Mouse (Mus musculus): Measurements from ENCODE around the gene Grm4. TPM values are rescaled to one million over a fixed set of nuclear protein-coding genes. Genes with fewer than 3 reads are reported as not detected.

Gene Grm4
- polyA plus RNA-seq, 1 experiment, result 310 TPM

DNA sequence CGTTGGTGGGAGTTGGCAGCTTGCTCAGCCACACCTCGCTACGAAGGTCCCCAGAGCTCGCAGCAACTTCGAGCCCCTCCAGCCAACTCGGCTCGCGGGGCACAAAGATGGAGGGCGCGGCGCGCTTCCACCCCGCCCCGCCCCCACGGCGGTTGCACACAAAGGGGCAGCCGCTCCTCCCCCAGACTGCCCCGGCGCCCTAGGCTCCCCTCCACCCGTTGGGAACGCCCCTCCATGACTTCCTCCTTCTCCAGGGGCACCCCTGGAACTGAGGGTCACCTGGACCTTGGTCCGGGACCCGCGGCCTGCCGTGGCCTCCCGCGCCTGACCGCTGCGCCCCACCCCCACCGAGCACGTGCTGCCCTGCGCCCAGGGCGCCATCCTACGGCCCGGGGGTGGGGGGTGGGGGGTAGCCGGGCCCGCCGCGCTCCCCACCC is 33.9 kb upstream of the Grm4 start:
- TF ChIP-seq CTCF (IDR thresholded peaks at IDR 0.05; ENCODE audit: borderline replicate concordance, insufficient read depth, low read depth, low read length), result no peak
- TF ChIP-seq POLR2A (IDR thresholded peaks at IDR 0.05; ENCODE audit: borderline replicate concordance, insufficient read depth, low read length), result no peak
- Histone ChIP-seq H3K27ac (ENCODE audit: insufficient read depth, low read length) (no peak overlapping the region), H3K4me3 (replicated peaks; ENCODE audit: insufficient read depth, low read depth, low read length) (no peak overlapping the region), H3K27me3 (ENCODE audit: control insufficient read depth, insufficient read depth, low read length) (no peaks in the 10 kb centered on the region), H3K4me1 (ENCODE audit: control insufficient read depth, insufficient read depth, low read length) (peaks cover 18% of the 10 kb centered on the region)
- 21% methylated on average over 38 of the region's 39 CpGs for WGBS
- no peak for DNase-seq

DNA sequence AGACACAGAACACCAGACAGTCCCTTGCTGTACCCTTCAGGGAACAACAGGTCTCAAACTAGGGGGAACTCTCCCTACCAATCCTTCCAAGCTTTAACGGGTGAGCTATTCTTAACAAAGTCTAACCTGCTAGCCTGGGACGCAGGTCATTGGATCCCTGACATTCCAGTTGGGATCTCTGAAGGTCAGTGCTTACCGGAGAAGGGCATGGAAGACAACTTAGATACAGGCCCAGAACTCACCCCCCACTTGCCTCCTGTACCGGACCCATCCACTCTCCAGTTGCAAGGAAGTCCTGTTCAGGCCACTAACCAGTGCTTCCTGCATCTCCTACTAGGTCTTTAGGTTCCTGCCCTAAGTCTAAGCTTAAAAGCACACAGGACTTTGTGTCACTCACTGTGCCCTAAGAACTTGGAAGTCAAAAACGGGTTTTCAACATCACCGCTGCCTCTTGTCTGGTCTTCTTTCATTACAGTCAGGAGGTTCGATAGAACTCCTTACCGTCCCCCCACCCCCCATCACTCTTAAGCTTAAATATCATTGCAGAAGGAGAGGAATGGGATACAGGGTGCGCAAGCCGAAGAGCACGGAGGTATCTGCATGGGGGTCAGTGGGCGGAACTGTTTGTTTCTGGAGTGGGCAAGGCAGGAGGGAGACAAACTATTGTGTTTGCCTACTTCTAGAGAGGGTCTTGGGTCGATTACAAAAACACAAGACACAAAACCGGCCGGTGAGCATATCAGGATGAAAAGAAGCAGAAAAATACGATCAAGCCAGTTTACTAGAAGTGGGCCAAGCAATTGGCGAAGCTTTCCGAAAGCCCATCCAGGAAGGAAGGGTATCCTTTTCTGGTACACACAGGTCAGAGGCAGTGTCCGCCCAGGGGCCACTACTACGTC is 33.1 kb upstream of the Grm4 start:
- 91% methylated on average over 20 of the region's 20 CpGs for WGBS
- H3K4me3 ChIP-seq (replicated peaks; ENCODE audit: insufficient read depth, low read depth, low read length), result no peak overlapping the region
- no peak for DNase-seq

DNA sequence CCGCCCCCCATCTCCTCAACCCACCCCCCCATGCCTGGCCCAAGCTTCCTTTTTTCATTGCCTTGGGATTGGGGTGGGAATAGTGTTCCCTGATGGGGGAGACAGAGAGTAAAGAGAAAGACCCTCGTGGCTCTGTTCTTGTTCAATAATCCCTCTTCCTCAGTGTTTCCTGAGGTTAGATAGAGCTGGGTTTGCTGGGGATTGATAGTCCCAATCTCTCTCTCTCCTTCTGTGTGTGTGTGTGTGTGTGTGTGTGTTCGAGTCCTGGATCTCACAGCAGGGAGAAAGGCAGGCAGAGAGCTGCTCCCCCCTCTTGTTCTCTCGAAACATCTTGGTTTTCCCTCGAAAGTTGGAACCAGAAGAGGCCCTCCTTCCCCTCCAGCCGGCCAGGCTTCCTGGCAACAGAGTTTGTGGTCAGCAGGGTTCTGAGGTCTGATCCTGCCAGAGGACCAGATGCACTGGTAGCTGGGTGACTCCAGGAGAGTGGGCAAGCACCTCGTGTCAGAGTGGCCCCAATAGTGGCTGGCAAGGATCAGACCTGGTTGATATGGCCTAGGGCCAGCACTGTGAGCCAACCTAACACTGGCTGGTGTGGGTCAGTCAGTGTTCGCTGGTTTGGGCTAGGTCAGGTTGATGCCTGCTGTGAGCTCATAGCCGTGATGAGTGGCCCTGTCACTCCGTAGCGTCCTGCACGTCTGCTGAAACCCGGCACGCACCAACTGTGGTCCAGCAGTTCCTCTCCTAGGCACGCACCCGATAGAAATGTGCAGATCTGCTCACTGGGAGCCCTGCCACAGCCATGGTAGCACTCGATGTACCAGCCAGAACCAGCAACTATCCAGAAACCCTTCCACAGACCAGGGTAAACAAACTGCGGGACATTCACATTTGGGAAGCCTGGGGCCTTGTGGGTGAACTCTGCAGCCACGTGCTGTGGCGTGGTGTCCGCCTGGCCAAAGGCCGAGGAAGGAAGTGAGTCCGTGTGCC is 31.3 kb upstream of the Grm4 start:
- H3K4me1 ChIP-seq (ENCODE audit: control insufficient read depth, insufficient read depth, low read length), result peaks cover 17% of the 10 kb centered on the region
- H3K27me3 ChIP-seq (ENCODE audit: control insufficient read depth, insufficient read depth, low read length), result no peaks in the 10 kb centered on the region
- H3K4me3 ChIP-seq (replicated peaks; ENCODE audit: insufficient read depth, low read depth, low read length), result no peak overlapping the region
- WGBS, result 38% methylated on average over 23 of the region's 23 CpGs
- no peak for TF ChIP-seq POLR2A (IDR thresholded peaks at IDR 0.05; ENCODE audit: borderline replicate concordance, insufficient read depth, low read length)
- TF ChIP-seq CTCF (IDR thresholded peaks at IDR 0.05; ENCODE audit: borderline replicate concordance, insufficient read depth, low read depth, low read length), result no peak
- H3K27ac ChIP-seq (ENCODE audit: insufficient read depth, low read length), result no peak overlapping the region
- peak in 1 of 2 experiments; percentile 43 for DNase-seq

More for the DNA sequence above, 33.1 kb upstream of the Grm4 start:
- Histone ChIP-seq H3K4me1 (ENCODE audit: control insufficient read depth, insufficient read depth, low read length) (peaks cover 18% of the 10 kb centered on the region), H3K27me3 (ENCODE audit: control insufficient read depth, insufficient read depth, low read length) (no peaks in the 10 kb centered on the region), H3K27ac (ENCODE audit: insufficient read depth, low read length) (no peak overlapping the region)
- TF ChIP-seq POLR2A (IDR thresholded peaks at IDR 0.05; ENCODE audit: borderline replicate concordance, insufficient read depth, low read length) (no peak), CTCF (IDR thresholded peaks at IDR 0.05; ENCODE audit: borderline replicate concordance, insufficient read depth, low read depth, low read length) (no peak)

GRCm38 (mm10) chr17:27551393-27551940 is 30.3 kb upstream of the Grm4 start:
- no peak overlapping the region for H3K27ac ChIP-seq (ENCODE audit: insufficient read depth, low read length)
- no peaks in the 10 kb centered on the region for H3K27me3 ChIP-seq (ENCODE audit: control insufficient read depth, insufficient read depth, low read length)
- TF ChIP-seq POLR2A (IDR thresholded peaks at IDR 0.05; ENCODE audit: borderline replicate concordance, insufficient read depth, low read length) (no peak), CTCF (IDR thresholded peaks at IDR 0.05; ENCODE audit: borderline replicate concordance, insufficient read depth, low read depth, low read length) (no peak)
- DNase-seq, result no peak
- H3K4me3 ChIP-seq (replicated peaks; ENCODE audit: insufficient read depth, low read depth, low read length), result no peak overlapping the region
- peaks cover 17% of the 10 kb centered on the region for H3K4me1 ChIP-seq (ENCODE audit: control insufficient read depth, insufficient read depth, low read length)
- 91% methylated on average over 10 of the region's 10 CpGs for WGBS

DNA sequence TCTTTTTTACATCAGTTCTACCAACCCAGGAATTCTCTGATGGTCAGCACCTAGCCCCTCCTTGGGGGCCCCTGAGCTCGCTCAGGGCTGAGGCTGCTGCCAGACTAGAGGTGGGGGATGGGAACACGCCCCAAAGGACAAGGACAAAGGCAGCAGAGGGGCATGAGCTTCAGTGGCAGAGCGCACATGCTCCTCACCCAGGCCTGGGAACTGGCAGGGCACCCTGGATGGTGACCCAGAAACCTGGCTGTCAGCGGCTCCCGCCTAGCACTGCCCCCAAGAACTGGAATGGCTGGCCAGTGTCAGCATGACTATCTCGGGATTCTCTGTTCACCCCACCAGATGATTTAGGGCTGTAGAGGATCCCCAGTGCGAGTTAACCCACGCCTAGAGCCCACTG is 28.0 kb upstream of the Grm4 start:
- no peak overlapping the region for H3K27ac ChIP-seq (ENCODE audit: insufficient read depth, low read length)
- no peak for TF ChIP-seq CTCF (IDR thresholded peaks at IDR 0.05; ENCODE audit: borderline replicate concordance, insufficient read depth, low read depth, low read length)
- TF ChIP-seq POLR2A (IDR thresholded peaks at IDR 0.05; ENCODE audit: borderline replicate concordance, insufficient read depth, low read length), result no peak
- no peak for DNase-seq
- peaks cover 17% of the 10 kb centered on the region for H3K4me1 ChIP-seq (ENCODE audit: control insufficient read depth, insufficient read depth, low read length)
- H3K27me3 ChIP-seq (ENCODE audit: control insufficient read depth, insufficient read depth, low read length), result no peaks in the 10 kb centered on the region
- WGBS, result 53% methylated on average over 8 of the region's 8 CpGs
- H3K4me3 ChIP-seq (replicated peaks; ENCODE audit: insufficient read depth, low read depth, low read length), result no peak overlapping the region

DNA sequence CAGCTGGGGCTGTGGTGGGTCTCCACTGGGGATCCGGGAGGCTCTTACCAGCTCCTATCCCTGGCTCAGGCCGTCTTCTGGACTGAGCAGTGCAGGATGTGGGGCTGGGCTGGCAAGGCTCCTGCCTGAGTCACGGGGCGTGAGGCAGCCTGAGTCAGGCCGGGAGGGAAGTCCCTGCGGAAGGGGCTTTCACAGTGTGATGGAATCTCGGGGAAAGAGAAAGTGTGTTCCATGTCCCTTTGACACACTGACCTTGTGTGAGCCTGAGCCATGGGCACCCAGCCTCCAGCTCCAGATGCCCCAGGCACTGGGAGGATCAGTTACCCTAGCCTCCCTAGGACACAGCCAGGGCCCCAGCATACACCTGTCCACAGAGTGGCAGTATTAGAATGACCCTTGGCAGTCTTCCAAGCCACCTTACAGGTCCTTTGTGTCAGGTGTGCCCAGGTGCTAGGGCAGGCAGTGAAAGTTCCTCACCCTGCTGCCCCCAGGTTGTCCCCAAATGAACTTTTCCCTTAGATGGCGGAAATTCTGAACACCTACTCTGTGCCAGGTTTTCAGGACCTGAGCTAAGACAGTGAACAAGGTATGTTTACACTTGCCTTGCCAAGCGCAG is 26.2 kb upstream of the Grm4 start:
- DNase-seq, result no peak
- Histone ChIP-seq H3K27ac (ENCODE audit: insufficient read depth, low read length) (no peak overlapping the region), H3K27me3 (ENCODE audit: control insufficient read depth, insufficient read depth, low read length) (no peaks in the 10 kb centered on the region), H3K4me3 (replicated peaks; ENCODE audit: insufficient read depth, low read depth, low read length) (no peak overlapping the region), H3K4me1 (ENCODE audit: control insufficient read depth, insufficient read depth, low read length) (peaks cover 9% of the 10 kb centered on the region)
- no peak for TF ChIP-seq CTCF (IDR thresholded peaks at IDR 0.05; ENCODE audit: borderline replicate concordance, insufficient read depth, low read depth, low read length)
- TF ChIP-seq POLR2A (IDR thresholded peaks at IDR 0.05; ENCODE audit: borderline replicate concordance, insufficient read depth, low read length), result no peak
- 80% methylated on average over 9 of the region's 9 CpGs for WGBS

- Histone ChIP-seq H3K27me3 (ENCODE audit: control insufficient read depth, insufficient read depth, low read length) (no peaks in the 10 kb centered on the region), H3K4me1 (ENCODE audit: control insufficient read depth, insufficient read depth, low read length) (peaks cover 15% of the 10 kb centered on the region), H3K4me3 (replicated peaks; ENCODE audit: insufficient read depth, low read depth, low read length) (no peak overlapping the region), H3K27ac (ENCODE audit: insufficient read depth, low read length) (no peak overlapping the region)
- no peak for DNase-seq
- no peak for TF ChIP-seq POLR2A (IDR thresholded peaks at IDR 0.05; ENCODE audit: borderline replicate concordance, insufficient read depth, low read length)
- TF ChIP-seq CTCF (IDR thresholded peaks at IDR 0.05; ENCODE audit: borderline replicate concordance, insufficient read depth, low read depth, low read length), result no peak
- WGBS, result 86% methylated on average over 7 of the region's 7 CpGs
Measured at GRCm38 (mm10) chr17:27546574-27547085, 25.4 kb upstream of the Grm4 start.
